ENCODE assay signal across 8 mouse cellular contexts in genomic region chr1:40680868-40681698, GRCm38 (mm10). TPM values are rescaled to one million over a fixed set of nuclear protein-coding genes. Genes with fewer than 3 reads are reported as not detected.
A peak's percentile ranks its signal among the peaks of the same experiment; 100 is the strongest.
DNase-seq lines count a peak whose midpoint lies in the region; ATAC-seq and TF ChIP-seq lines count a peak whose summit lies in the region.

No protein-coding gene starts in this region.

- H3K4me1 ChIP-seq in brown adipose tissue, adult 24 weeks (ENCODE audit: control insufficient read depth, insufficient read depth, insufficient read length, low read length) = 0 out of 2 replicates have a peak, but pooled peaks cover 2% of the 10 kb centered on the region
- no peaks in the 10 kb centered on the region for H3K4me1 ChIP-seq in intestine, postnatal 0 days (replicated peaks; ENCODE audit: control insufficient read depth, insufficient read depth, low read length)
- H3K4me1 ChIP-seq in limb, embryonic 13.5 days = peaks cover 18% of the 10 kb centered on the region
- H3K4me1 ChIP-seq in midbrain, embryonic 13.5 days (replicated peaks) = peaks cover 20% of the 10 kb centered on the region

- no peak overlapping the region for H3K27ac ChIP-seq in brown adipose tissue, adult 24 weeks (replicated peaks; ENCODE audit: low read depth, low read length)
- 0 out of 2 replicates have a peak overlapping the region, but pooled peaks have one; percentile 1 for H3K27ac ChIP-seq in intestine, postnatal 0 days (ENCODE audit: low read depth, low read length)
- H3K27ac ChIP-seq in limb, embryonic 13.5 days = no peak overlapping the region
- no peak overlapping the region for H3K27ac ChIP-seq in midbrain, embryonic 13.5 days

- under 1% methylated on average over 50 of the region's 90 CpGs for WGBS in intestine, postnatal 0 days
- WGBS in limb, embryonic 13.5 days = under 1% methylated on average over 49 of the region's 90 CpGs
- WGBS in midbrain, embryonic 13.5 days = under 1% methylated on average over 74 of the region's 90 CpGs

- peak overlapping the region; percentile 90 for H3K4me2 ChIP-seq in intestine, postnatal 0 days (replicated peaks; ENCODE audit: low read depth)
- H3K4me2 ChIP-seq in limb, embryonic 13.5 days (replicated peaks) = peak overlapping the region; percentile 100
- peak overlapping the region; percentile 99 for H3K4me2 ChIP-seq in midbrain, embryonic 13.5 days (replicated peaks)

- ATAC-seq in cerebellum, adult (ENCODE audit: insufficient number of reproducible peaks, low FRiP score, low TSS enrichment) = 0 out of 2 replicates have a peak, but pooled peaks have one; percentile 17
- peak; percentile 86 for ATAC-seq in intestine, postnatal 0 days
- peak; percentile 73 for ATAC-seq in limb, embryonic 13.5 days (ENCODE audit: low FRiP score, low read depth)
- ATAC-seq in midbrain, embryonic 13.5 days = peak; percentile 87

- peaks cover 40% of the 10 kb centered on the region for H3K27me3 ChIP-seq in intestine, postnatal 0 days (replicated peaks; ENCODE audit: control insufficient read depth, insufficient read depth, low read length)
- peaks cover 77% of the 10 kb centered on the region for H3K27me3 ChIP-seq in limb, embryonic 13.5 days
- peaks cover 64% of the 10 kb centered on the region for H3K27me3 ChIP-seq in midbrain, embryonic 13.5 days

- intact Hi-C loops in gastrocnemius, postnatal 14 days (cut with DNase I; ENCODE audit: low total_unique reads) = no loop called here

- DNase-seq in cerebellum, adult 9-10 months = no peak
- peak; percentile 68 for DNase-seq in gastrocnemius, postnatal 14 days
- peak; percentile 22 for DNase-seq in telencephalon, adult 2 months (ENCODE audit: low read depth, low spot score)

- no peak for TF ChIP-seq CTCF in intestine, postnatal 0 days (IDR thresholded peaks at IDR 0.05; ENCODE audit: low read depth)

- peak overlapping the region; percentile 42 for H3K9ac ChIP-seq in intestine, postnatal 0 days (ENCODE audit: low read depth, low read length)
- H3K9ac ChIP-seq in limb, embryonic 13.5 days = peak overlapping the region; percentile 63
- peak overlapping the region; percentile 71 for H3K9ac ChIP-seq in midbrain, embryonic 13.5 days (replicated peaks)

- no peaks in the 10 kb centered on the region for H3K9me3 ChIP-seq in intestine, postnatal 0 days (ENCODE audit: control insufficient read depth)
- no peaks in the 10 kb centered on the region for H3K9me3 ChIP-seq in limb, embryonic 13.5 days
- no peaks in the 10 kb centered on the region for H3K9me3 ChIP-seq in midbrain, embryonic 13.5 days

- H3K4me3 ChIP-seq in brown adipose tissue, adult 24 weeks (ENCODE audit: insufficient read depth, low read depth, low read length) = peak overlapping the region; percentile 47
- H3K4me3 ChIP-seq in intestine, postnatal 0 days (ENCODE audit: low read depth, low read length) = peak overlapping the region; percentile 57
- peak overlapping the region; percentile 63 for H3K4me3 ChIP-seq in limb, embryonic 13.5 days
- peak overlapping the region; percentile 68 for H3K4me3 ChIP-seq in midbrain, embryonic 13.5 days (replicated peaks)

- no peaks in the 10 kb centered on the region for H3K36me3 ChIP-seq in intestine, postnatal 0 days (ENCODE audit: control insufficient read depth, insufficient read depth)
- H3K36me3 ChIP-seq in limb, embryonic 13.5 days = no peaks in the 10 kb centered on the region
- no peaks in the 10 kb centered on the region for H3K36me3 ChIP-seq in midbrain, embryonic 13.5 days

RNA-seq across cellular contexts. Expression of gene Slc9a2, which starts 0.7 kb away (rescaled TPM):
- 0.28 and 0.46 TPM in 2 replicates for polyA plus RNA-seq in brown adipose tissue, adult 24 weeks (2012; ENCODE audit: insufficient read depth, insufficient read length, missing spikeins)
- 10 to 100 TPM; 19.5 to 20.8 TPM for total RNA-seq in gastrocnemius, postnatal 14 days (2021)
- polyA plus RNA-seq in intestine, postnatal 0 days (2015; fragmentation: Nextera tagmentation; extraction: Ambion mirVana) = 2.3 and 3.0 TPM in 2 replicates
- polyA plus RNA-seq in limb, embryonic 13.5 days (2015; fragmentation: Nextera tagmentation; extraction: Ambion mirVana) = 0.27 and 0.45 TPM in 2 replicates
- 0.08 and 0.09 TPM in 2 replicates for polyA plus RNA-seq in midbrain, embryonic 13.5 days (2015; fragmentation: Nextera tagmentation; extraction: Ambion mirVana)

Comparison
In these comparisons a context has a peak if more than half of its experiments do, and no peak if none do; other contexts are left out.
1. ATAC-seq: peak in every context shown above with its lines; median percentile 87 in midbrain, embryonic 13.5 days; 86 in intestine, postnatal 0 days; 73 in limb, embryonic 13.5 days; 17 in cerebellum, adult.